Mouse (Mus musculus) limb, embryonic 14.5 days (tissue): ENCODE data around the gene Gnaq. TPM values are rescaled to one million over a fixed set of nuclear protein-coding genes. Genes with fewer than 3 reads are reported as not detected.

Experiments used
- ATAC-seq: fragments of 200-750 bp; cut with Nextera tagmentation; 2 replicates; pipeline ENCODE4 v1.8.0; 2017; ENCODE audit warnings: low read depth, moderate number of reproducible peaks, moderate TSS enrichment; ENCODE audit not compliant: low FRiP score
- DNase-seq: peaks from one replicate; pipeline ENCODE4 v3.0.0-alpha.2; 2015; ENCODE audit warnings: low spot score
- H3K27ac ChIP-seq: fragments of 300-500 bp; sonication (generic); replicated peaks from 2 replicates; pipeline ENCODE4 v1.5.1; 2014; ENCODE audit warnings: low read depth, mild to moderate bottlenecking, low read length, moderate library complexity, mixed read lengths
- H3K27me3 ChIP-seq: fragments of 300-500 bp; sonication (generic); 2 replicates; pipeline ENCODE4 v1.6.1; 2014; ENCODE audit warnings: low read length, mixed read lengths; ENCODE audit not compliant: control insufficient read depth, insufficient read depth
- H3K36me3 ChIP-seq: fragments of 300-500 bp; sonication (generic); 2 replicates; pipeline ENCODE4 v1.6.1; 2014; ENCODE audit warnings: mild to moderate bottlenecking, low read length, moderate library complexity, mixed read lengths; ENCODE audit not compliant: control insufficient read depth, insufficient read depth
- H3K4me1 ChIP-seq: fragments of 300-500 bp; sonication (generic); 2 replicates; pipeline ENCODE4 v1.6.1; 2014; ENCODE audit warnings: antibody characterized with exemption, low read length, mixed read lengths; ENCODE audit not compliant: control insufficient read depth, insufficient read depth
- H3K4me2 ChIP-seq: fragments of 300-500 bp; sonication (generic); replicated peaks from 2 replicates; pipeline ENCODE4 v1.6.1; 2014; ENCODE audit warnings: low read depth, mild to moderate bottlenecking, low read length, moderate library complexity; ENCODE audit not compliant: severe bottlenecking
- H3K4me3 ChIP-seq: fragments of 300-500 bp; sonication (generic); replicated peaks from 2 replicates; pipeline ENCODE4 v1.5.1; 2014; ENCODE audit warnings: low read length
- H3K9ac ChIP-seq: fragments of 300-500 bp; sonication (generic); 2 replicates; pipeline ENCODE4 v1.6.1; 2014; ENCODE audit warnings: mild to moderate bottlenecking, low read depth, low read length, moderate library complexity; ENCODE audit not compliant: severe bottlenecking
- H3K9me3 ChIP-seq: fragments of 300-500 bp; sonication (generic); 2 replicates; pipeline ENCODE4 v1.6.1; 2016; ENCODE audit warnings: low read length; ENCODE audit not compliant: control insufficient read depth
- POLR2A ChIP-seq: fragments of 200-500 bp; IDR thresholded peaks from 2 replicates; pipeline ENCODE4 v1.8.0; 2012; ENCODE audit warnings: inconsistent platforms, mild to moderate bottlenecking, moderate library complexity, borderline replicate concordance; ENCODE audit not compliant: insufficient read depth, insufficient read length; ENCODE audit errors: extremely low read depth
- WGBS: fragments of 180-500 bp; shearing (Covaris S2); extraction: QIAGEN DNeasy Blood & Tissue Kit; methylation state at CpG from one replicate; pipeline ENCODE4 v1.1.7; 2014; 5-methylcytosine and 5-hydroxymethylcytosine counted together
- polyA plus RNA-seq, 2 experiments: library from polyadenylated mRNA; depleted of rRNA in 1 of 2; stranded (reverse) in 1 of 2; unstranded in 1 of 2; fragments of >200 nt; fragmentation: Nextera tagmentation in 1 of 2; extraction: Ambion mirVana in 1 of 2; gene quantifications; 2 replicates each; pipeline versions ENCODE4 v1.2.1 to v1.2.3; 2012 to 2014

The Gnaq gene
- polyA plus RNA-seq, 2 experiments = 16.6 to 23.4 TPM

GRCm38 (mm10) chr19:16128715-16129114 is 3.9 kb upstream of the Gnaq start:
- ATAC-seq = no peak
- TF ChIP-seq POLR2A = no peak
- H3K4me2 ChIP-seq = no peak overlapping the region
- H3K9ac ChIP-seq = no peak overlapping the region
- H3K4me1 ChIP-seq = no peaks in the 10 kb centered on the region
- no peak for DNase-seq
- H3K27ac ChIP-seq = no peak overlapping the region
- WGBS = 52% methylated on average over 5 of the region's 5 CpGs
- no peaks in the 10 kb centered on the region for H3K27me3 ChIP-seq
- no peak overlapping the region for H3K4me3 ChIP-seq
- no peaks in the 10 kb centered on the region for H3K36me3 ChIP-seq
- no peaks in the 10 kb centered on the region for H3K9me3 ChIP-seq

GRCm38 (mm10) chr19:16129171-16129570 is 3.5 kb upstream of the Gnaq start:
- ATAC-seq (no peak), DNase-seq (no peak)
- Histone ChIP-seq H3K27ac (no peak overlapping the region), H3K4me3 (no peak overlapping the region), H3K36me3 (no peaks in the 10 kb centered on the region), H3K27me3 (no peaks in the 10 kb centered on the region), H3K4me1 (0 out of 2 replicates have a peak, but pooled peaks cover 1% of the 10 kb centered on the region), H3K4me2 (no peak overlapping the region), H3K9ac (no peak overlapping the region), H3K9me3 (no peaks in the 10 kb centered on the region)
- WGBS = 87% methylated on average over 2 of the region's 2 CpGs
- TF ChIP-seq POLR2A = no peak

- no peak for TF ChIP-seq POLR2A
- no peaks in the 10 kb centered on the region for H3K27me3 ChIP-seq
- no peak overlapping the region for H3K27ac ChIP-seq
- no peaks in the 10 kb centered on the region for H3K36me3 ChIP-seq
- 43% methylated on average over 3 of the region's 3 CpGs for WGBS
- H3K9me3 ChIP-seq = no peaks in the 10 kb centered on the region
- ATAC-seq (no peak), DNase-seq (no peak)
- H3K4me3 ChIP-seq = no peak overlapping the region
- H3K4me1 ChIP-seq = peaks cover 14% of the 10 kb centered on the region
- H3K9ac ChIP-seq = no peak overlapping the region
- no peak overlapping the region for H3K4me2 ChIP-seq
Observed at GRCm38 (mm10) chr19:16130476-16130875, 2.2 kb upstream of the Gnaq start.

- Histone ChIP-seq H3K27ac (peak overlapping the region; percentile 93), H3K36me3 (no peaks in the 10 kb centered on the region), H3K4me2 (peak overlapping the region; percentile 75), H3K9ac (peak overlapping the region; percentile 94), H3K4me1 (peaks cover 15% of the 10 kb centered on the region), H3K27me3 (no peaks in the 10 kb centered on the region), H3K4me3 (peak overlapping the region; percentile 94), H3K9me3 (no peaks in the 10 kb centered on the region)
- WGBS = 21% methylated on average over 6 of the region's 6 CpGs
- ATAC-seq = no peak
- DNase-seq = no peak
- TF ChIP-seq POLR2A = no peak
Observed at GRCm38 (mm10) chr19:16131831-16132230, 800 bp upstream of the Gnaq start.

GRCm38 (mm10) chr19:16132340-16132790 is 266 bp upstream of the Gnaq start:
- TF ChIP-seq POLR2A = no peak; the same call in 1 of the 2 replicates
- peak; percentile 91 for DNase-seq
- ATAC-seq = peak; percentile 92
- Histone ChIP-seq H3K4me1 (peaks cover 15% of the 10 kb centered on the region), H3K4me3 (peak overlapping the region; percentile 94), H3K27me3 (no peaks in the 10 kb centered on the region), H3K27ac (peak overlapping the region; percentile 93), H3K36me3 (no peaks in the 10 kb centered on the region), H3K9ac (peak overlapping the region; percentile 94), H3K4me2 (peak overlapping the region; percentile 75), H3K9me3 (no peaks in the 10 kb centered on the region)
- 0% methylated on average over 33 of the region's 57 CpGs for WGBS
